Mouse (Mus musculus) T-helper 17 cell (primary cell): ENCODE measurements at regions not wholly inside any gene's neighbourhood (a gene's known extent, or its start where the extent isn't known, plus 50 kb on each side); places are given as distances from the start of the nearest gene placed in this dataset.

Experiments used
- in situ Hi-C, 2 experiments: fragments of 300-600 bp; cut with MboI, MseI; formaldehyde crosslinking; loops; 1 replicate in 1 of 2; 2 replicates in 1 of 2; pipeline ENCODE4 v1.15.1; 2025; ENCODE audit warnings: high pct_unique_total_duplicates in 2 of 2

GRCm38 (mm10) chr4:94173096-94173495 is 383.2 kb upstream of the Gm10306 start:
- in situ Hi-C loops = no loop called here

GRCm38 (mm10) chr4:94186997-94187396 is 369.3 kb upstream of the Gm10306 start:
- in situ Hi-C loops = no loop called here

- in situ Hi-C loops = no loop called here
These were observed 368.0 kb upstream of the Gm10306 start for GRCm38 (mm10) chr4:94188354-94188753.

GRCm38 (mm10) chr4:94188888-94189287 is 367.5 kb upstream of the Gm10306 start:
- in situ Hi-C loops = no loop called here

GRCm38 (mm10) chr4:94190940-94191339 is 365.4 kb upstream of the Gm10306 start:
- in situ Hi-C loops = no loop called here

- in situ Hi-C loops = no loop called here
These were observed 340.1 kb upstream of the Gm10306 start for GRCm38 (mm10) chr4:94216265-94216664.

- in situ Hi-C loops = no loop called here
These were observed 320.6 kb upstream of the Gm10306 start for GRCm38 (mm10) chr4:94235650-94236206.

- in situ Hi-C loops = loop anchor here in 1 of 2 experiments (10.0 kb wide), 1 partner anchor 681 kb away; no protein-coding TSS in a partner anchor
These were observed 300.3 kb upstream of the Gm10306 start for GRCm38 (mm10) chr4:94256026-94256425.

GRCm38 (mm10) chr4:94261136-94261535 is 295.2 kb upstream of the Gm10306 start:
- in situ Hi-C loops = no loop called here

GRCm38 (mm10) chr4:94281732-94282131 is 274.6 kb upstream of the Gm10306 start:
- in situ Hi-C loops = no loop called here

GRCm38 (mm10) chr4:94292150-94292549 is 264.2 kb upstream of the Gm10306 start:
- in situ Hi-C loops = no loop called here

- in situ Hi-C loops = no loop called here
These were observed 239.0 kb upstream of the Gm10306 start for GRCm38 (mm10) chr4:94317298-94317697.

GRCm38 (mm10) chr4:94326759-94327158 is 229.6 kb upstream of the Gm10306 start:
- in situ Hi-C loops = no loop called here

GRCm38 (mm10) chr4:94343331-94343730 is 213.0 kb upstream of the Gm10306 start:
- in situ Hi-C loops = no loop called here

GRCm38 (mm10) chr4:94349273-94349672 is 207.1 kb upstream of the Gm10306 start:
- in situ Hi-C loops = no loop called here

GRCm38 (mm10) chr4:94356982-94357381 is 199.4 kb upstream of the Gm10306 start:
- in situ Hi-C loops = no loop called here

GRCm38 (mm10) chr4:94360810-94361527 is 195.4 kb upstream of the Gm10306 start:
- in situ Hi-C loops = no loop called here

GRCm38 (mm10) chr4:94361528-94362217 is 194.7 kb upstream of the Gm10306 start:
- in situ Hi-C loops = no loop called here

- in situ Hi-C loops = no loop called here
These were observed 191.0 kb upstream of the Gm10306 start for GRCm38 (mm10) chr4:94365375-94365774.

GRCm38 (mm10) chr4:94367174-94367573 is 189.2 kb upstream of the Gm10306 start:
- in situ Hi-C loops = no loop called here

GRCm38 (mm10) chr4:94370981-94371380 is 185.4 kb upstream of the Gm10306 start:
- in situ Hi-C loops = no loop called here

GRCm38 (mm10) chr4:94376256-94376655 is 180.1 kb upstream of the Gm10306 start:
- in situ Hi-C loops = no loop called here

- in situ Hi-C loops = no loop called here
These were observed 170.6 kb upstream of the Gm10306 start for GRCm38 (mm10) chr4:94385703-94386102.
